Mouse (Mus musculus) heart, postnatal 10 days (tissue): ENCODE measurements around the gene Pccb. TPM values are rescaled to one million over a fixed set of nuclear protein-coding genes. Genes with fewer than 3 reads are reported as not detected.

Experiments
- DNase-seq, 2 experiments: peaks; one replicate each; pipeline ENCODE4 v3.0.0; 2021
- intact Hi-C: fragments of 180-260 bp; cut with DNase I; formaldehyde crosslinking; loops from one replicate; pipeline ENCODE4 v1.15.1; 2025
- total RNA-seq, 2 experiments: library from RNA; stranded (reverse); gene quantifications; 2 replicates each; pipeline ENCODE4 v1.2.3; 2021

The Pccb gene
- total RNA-seq, 2 experiments from 2014 or later: 77.6 to 89.0 TPM

GRCm38 (mm10) chr9:101052007-101052406 is 17.3 kb upstream of the Pccb start:
- no peak for DNase-seq
- intact Hi-C loops: no loop called here

- intact Hi-C loops: no loop called here
- DNase-seq: no peak
Measured at GRCm38 (mm10) chr9:101045710-101046338, 11.1 kb upstream of the Pccb start.

GRCm38 (mm10) chr9:101042249-101042648 is 7.6 kb upstream of the Pccb start:
- DNase-seq: no peak
- intact Hi-C loops: no loop called here

GRCm38 (mm10) chr9:101041508-101041907 is 6.8 kb upstream of the Pccb start:
- no peak for DNase-seq
- intact Hi-C loops: no loop called here

- intact Hi-C loops: no loop called here
Measured at GRCm38 (mm10) chr9:101038634-101039033, 3.9 kb upstream of the Pccb start.

GRCm38 (mm10) chr9:101037396-101037795 is 2.7 kb upstream of the Pccb start:
- intact Hi-C loops: no loop called here
- DNase-seq: peak; percentile 14 to 24

More at GRCm38 (mm10) chr9:101038634-101039033, 3.9 kb upstream of the Pccb start:
- DNase-seq: no peak

GRCm38 (mm10) chr9:101036876-101037275 is 2.2 kb upstream of the Pccb start:
- no peak for DNase-seq
- intact Hi-C loops: no loop called here

- intact Hi-C loops: no loop called here
- no peak for DNase-seq
Measured at GRCm38 (mm10) chr9:101035836-101036596, 1.3 kb upstream of the Pccb start.

- DNase-seq: peak in 1 of 2 experiments; percentile 16
Measured at GRCm38 (mm10) chr9:101033761-101034447, 794 bp downstream of the Pccb start.

GRCm38 (mm10) chr9:101018768-101019167 is 15.9 kb downstream of the Pccb start:
- DNase-seq: no peak
- intact Hi-C loops: no loop called here

More at GRCm38 (mm10) chr9:101033761-101034447, 794 bp downstream of the Pccb start:
- intact Hi-C loops: loop anchor here (1.0 kb wide), 1 partner anchor 37 kb away; no protein-coding TSS in a partner anchor

- intact Hi-C loops: no loop called here
- DNase-seq: peak in 1 of 2 experiments; percentile 7
Measured at GRCm38 (mm10) chr9:101017734-101018516, 16.8 kb downstream of the Pccb start.

GRCm38 (mm10) chr9:101015324-101015723 is 19.4 kb downstream of the Pccb start:
- no peak for DNase-seq
- intact Hi-C loops: no loop called here

GRCm38 (mm10) chr9:101012433-101012832 is 22.3 kb downstream of the Pccb start:
- intact Hi-C loops: no loop called here
- no peak for DNase-seq

GRCm38 (mm10) chr9:101005866-101006265 is 28.8 kb downstream of the Pccb start:
- DNase-seq: no peak
- intact Hi-C loops: loop anchor here (10.0 kb wide), 1 partner anchor 551 kb away; no protein-coding TSS in a partner anchor

GRCm38 (mm10) chr9:101003302-101003701 is 31.4 kb downstream of the Pccb start:
- no peak for DNase-seq
- intact Hi-C loops: loop anchor here (10.0 kb wide), 1 partner anchor 549 kb away; no protein-coding TSS in a partner anchor

GRCm38 (mm10) chr9:101002841-101003240 is 31.9 kb downstream of the Pccb start:
- DNase-seq: no peak
- intact Hi-C loops: loop anchor here (10.0 kb wide), 1 partner anchor 548 kb away; no protein-coding TSS in a partner anchor

GRCm38 (mm10) chr9:101002053-101002452 is 32.6 kb downstream of the Pccb start:
- intact Hi-C loops: loop anchor here (10.0 kb wide), 1 partner anchor 547 kb away; no protein-coding TSS in a partner anchor
- peak in 1 of 2 experiments; percentile 27 for DNase-seq

- no peak for DNase-seq
- intact Hi-C loops: no loop called here
Measured at GRCm38 (mm10) chr9:100997138-100997537, 37.6 kb downstream of the Pccb start.

- intact Hi-C loops: no loop called here
- no peak for DNase-seq
Measured at GRCm38 (mm10) chr9:100993937-100994336, 40.8 kb downstream of the Pccb start.

GRCm38 (mm10) chr9:100992191-100992590 is 42.5 kb downstream of the Pccb start:
- no peak for DNase-seq
- intact Hi-C loops: no loop called here
